Mouse (Mus musculus): ENCODE results near the gene Adgre5. TPM values are rescaled to one million over a fixed set of nuclear protein-coding genes. Genes with fewer than 3 reads are reported as not detected.

Gene Adgre5
- polyA plus RNA-seq, 1 experiment from 2014 or later = 39.5 TPM

DNA sequence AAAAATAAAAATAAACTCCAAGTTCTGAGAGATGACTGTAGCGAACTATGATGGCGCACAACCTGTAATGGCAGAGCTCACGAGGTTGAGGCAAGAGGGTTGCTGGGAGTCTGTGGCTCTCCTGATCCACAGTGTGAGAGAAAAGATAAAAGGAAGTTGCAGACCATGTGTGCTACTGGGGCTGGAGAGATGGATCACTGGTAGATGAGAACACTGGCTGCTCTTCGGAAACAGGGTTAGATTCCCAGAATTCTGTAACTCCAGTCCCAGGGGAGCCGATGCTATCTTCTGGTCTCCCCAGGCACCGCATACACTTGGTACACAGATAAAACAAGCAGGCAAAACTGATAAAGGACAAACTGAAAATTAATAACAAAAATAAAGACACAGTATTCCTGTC is 1.8 kb upstream of the Adgre5 start:
- no peaks in the 10 kb centered on the region for H3K36me3 ChIP-seq (ENCODE audit: control insufficient read depth, insufficient read depth)
- 86% methylated on average over 6 of the region's 6 CpGs for WGBS
- no peaks in the 10 kb centered on the region for H3K27me3 ChIP-seq (ENCODE audit: control insufficient read depth, insufficient read depth, low read length)
- peaks cover 40% of the 10 kb centered on the region for H3K4me1 ChIP-seq (ENCODE audit: control insufficient read depth, insufficient read depth, low read length)
- no peak overlapping the region for H3K27ac ChIP-seq (ENCODE audit: low read length)
- no peak overlapping the region for H3K9ac ChIP-seq (ENCODE audit: low read length)
- no peak overlapping the region for H3K4me3 ChIP-seq (ENCODE audit: low read length)
- H3K9me3 ChIP-seq (replicated peaks; ENCODE audit: control insufficient read depth, low read length) = no peaks in the 10 kb centered on the region
- no peak for ATAC-seq (replicated peaks; ENCODE audit: extremely low read depth, insufficient read depth, low FRiP score)
- H3K4me2 ChIP-seq (ENCODE audit: low read depth, low read length) = no peak overlapping the region

DNA sequence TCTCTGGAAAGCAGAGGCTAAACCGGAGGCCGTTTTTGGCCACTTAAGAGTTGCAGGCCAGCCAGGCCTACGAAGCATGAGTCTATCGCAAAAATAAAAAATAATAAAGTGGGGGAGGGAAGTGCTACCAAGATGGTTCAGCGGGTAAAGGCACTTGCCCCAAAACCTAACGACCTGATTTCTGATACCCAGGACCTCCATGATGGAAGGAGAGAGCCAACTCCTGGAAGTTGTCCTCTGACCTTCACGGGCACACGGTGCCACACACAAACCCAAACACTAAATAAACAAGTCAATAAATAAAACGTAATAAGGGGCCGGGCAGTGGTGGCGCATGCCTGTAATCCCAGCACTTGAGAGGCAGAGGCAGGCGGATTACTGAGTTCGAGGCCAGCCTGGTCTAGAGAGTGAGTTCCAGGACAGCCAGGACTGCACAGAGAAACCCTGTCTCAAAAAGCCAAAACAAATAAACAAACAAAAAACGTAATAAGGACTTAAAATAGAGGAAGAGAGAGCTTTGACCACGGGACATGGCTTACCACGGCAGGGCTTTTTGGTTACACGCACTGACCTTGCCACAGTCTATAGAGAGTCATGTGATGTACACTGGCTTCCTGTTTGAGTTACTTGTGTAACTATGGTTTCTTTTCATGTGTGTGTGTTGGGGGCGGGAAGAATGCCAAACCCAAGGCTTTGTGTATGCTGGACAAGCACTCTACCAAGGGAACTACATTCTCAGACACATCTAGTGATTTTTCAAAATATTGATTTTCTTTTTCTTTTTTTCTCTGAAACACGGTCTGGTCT is 926 bp upstream of the Adgre5 start:
- Histone ChIP-seq H3K4me3 (ENCODE audit: low read length) (peak overlapping the region; percentile 82), H3K9me3 (replicated peaks; ENCODE audit: control insufficient read depth, low read length) (peaks cover 3% of the 10 kb centered on the region; the same call in 1 of the 2 replicates), H3K36me3 (ENCODE audit: control insufficient read depth, insufficient read depth) (no peaks in the 10 kb centered on the region), H3K4me1 (ENCODE audit: control insufficient read depth, insufficient read depth, low read length) (peaks cover 40% of the 10 kb centered on the region), H3K9ac (ENCODE audit: low read length) (peak overlapping the region; percentile 96), H3K27ac (ENCODE audit: low read length) (peak overlapping the region; percentile 91), H3K4me2 (ENCODE audit: low read depth, low read length) (peak overlapping the region; percentile 97), H3K27me3 (ENCODE audit: control insufficient read depth, insufficient read depth, low read length) (no peaks in the 10 kb centered on the region)
- WGBS = 75% methylated on average over 19 of the region's 19 CpGs
- ATAC-seq (replicated peaks; ENCODE audit: extremely low read depth, insufficient read depth, low FRiP score) = no peak

DNA sequence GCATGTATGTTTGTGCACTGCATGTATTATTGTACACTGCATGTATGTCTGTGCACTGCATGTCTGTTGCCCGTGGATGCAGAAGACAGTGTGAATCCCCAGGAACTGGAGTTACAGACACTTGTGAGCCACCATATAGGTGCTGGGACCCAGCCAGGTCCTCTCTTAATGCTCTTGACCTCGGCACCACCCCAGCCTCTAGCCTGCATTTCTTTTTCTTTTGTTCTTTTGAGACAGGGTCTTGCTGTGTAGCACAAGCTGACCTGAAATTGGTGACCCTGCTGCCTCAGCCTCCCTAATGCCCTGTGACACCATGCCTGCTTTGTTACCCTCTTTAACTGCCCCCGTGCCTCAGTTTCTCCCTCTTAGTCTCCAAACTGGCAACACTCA is 545 bp downstream of the Adgre5 start:
- H3K36me3 ChIP-seq (ENCODE audit: control insufficient read depth, insufficient read depth) = no peaks in the 10 kb centered on the region
- peak overlapping the region; percentile 82 for H3K4me3 ChIP-seq (ENCODE audit: low read length)
- peak overlapping the region; percentile 96 for H3K9ac ChIP-seq (ENCODE audit: low read length)
- peaks cover 42% of the 10 kb centered on the region for H3K4me1 ChIP-seq (ENCODE audit: control insufficient read depth, insufficient read depth, low read length)
- H3K27ac ChIP-seq (ENCODE audit: low read length) = peak overlapping the region; percentile 91
- WGBS = 15% methylated on average over 3 of the region's 3 CpGs
- H3K9me3 ChIP-seq (replicated peaks; ENCODE audit: control insufficient read depth, low read length) = peaks cover 3% of the 10 kb centered on the region; the same call in 1 of the 2 replicates
- H3K27me3 ChIP-seq (ENCODE audit: control insufficient read depth, insufficient read depth, low read length) = no peaks in the 10 kb centered on the region
- peak overlapping the region; percentile 97 for H3K4me2 ChIP-seq (ENCODE audit: low read depth, low read length)
- no peak for ATAC-seq (replicated peaks; ENCODE audit: extremely low read depth, insufficient read depth, low FRiP score)

DNA sequence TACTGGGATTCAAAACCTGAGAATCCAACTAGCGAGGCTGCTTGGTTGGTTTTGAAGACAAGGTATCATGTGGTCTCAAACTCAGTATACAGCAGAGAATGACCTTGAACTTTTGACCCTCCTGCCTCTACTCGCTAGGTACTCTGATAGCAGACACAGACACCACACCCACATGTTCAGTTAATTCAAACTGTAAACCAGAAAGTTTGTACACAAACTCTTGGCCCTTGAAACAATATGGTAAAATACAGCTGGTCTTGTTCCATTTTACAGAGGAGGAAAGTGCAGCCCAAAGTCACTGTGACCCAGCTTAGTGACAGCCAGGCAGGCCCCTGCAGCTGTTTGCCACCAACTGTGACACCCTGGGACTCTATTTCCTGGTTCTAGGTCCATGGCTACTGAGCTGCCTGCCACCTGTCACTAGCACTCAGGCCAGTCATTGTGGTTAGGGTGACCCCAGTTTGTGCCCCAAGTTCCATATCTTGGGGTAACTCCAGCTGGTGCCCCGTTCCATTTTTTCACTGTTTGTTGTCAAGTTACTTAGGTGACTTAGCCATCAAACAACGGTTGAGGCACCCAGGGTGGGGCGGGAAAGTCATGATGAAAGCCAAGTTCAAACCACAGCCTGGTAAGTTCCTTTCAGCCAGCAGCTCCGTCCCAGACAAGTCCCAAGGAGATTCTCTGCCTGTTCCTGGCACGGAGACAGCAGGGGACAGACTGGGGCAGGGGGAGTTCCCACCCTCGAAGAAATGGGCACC is 1.2 kb downstream of the Adgre5 start:
- peaks cover 3% of the 10 kb centered on the region; the same call in 1 of the 2 replicates for H3K9me3 ChIP-seq (replicated peaks; ENCODE audit: control insufficient read depth, low read length)
- H3K4me2 ChIP-seq (ENCODE audit: low read depth, low read length) = peak overlapping the region; percentile 97
- ATAC-seq (replicated peaks; ENCODE audit: extremely low read depth, insufficient read depth, low FRiP score) = no peak
- H3K4me1 ChIP-seq (ENCODE audit: control insufficient read depth, insufficient read depth, low read length) = peaks cover 42% of the 10 kb centered on the region
- H3K27me3 ChIP-seq (ENCODE audit: control insufficient read depth, insufficient read depth, low read length) = no peaks in the 10 kb centered on the region
- H3K27ac ChIP-seq (ENCODE audit: low read length) = peak overlapping the region; percentile 91
- peak overlapping the region; percentile 82 for H3K4me3 ChIP-seq (ENCODE audit: low read length)
- 30% methylated on average over 8 of the region's 8 CpGs for WGBS
- no peaks in the 10 kb centered on the region for H3K36me3 ChIP-seq (ENCODE audit: control insufficient read depth, insufficient read depth)
- H3K9ac ChIP-seq (ENCODE audit: low read length) = peak overlapping the region; percentile 96

DNA sequence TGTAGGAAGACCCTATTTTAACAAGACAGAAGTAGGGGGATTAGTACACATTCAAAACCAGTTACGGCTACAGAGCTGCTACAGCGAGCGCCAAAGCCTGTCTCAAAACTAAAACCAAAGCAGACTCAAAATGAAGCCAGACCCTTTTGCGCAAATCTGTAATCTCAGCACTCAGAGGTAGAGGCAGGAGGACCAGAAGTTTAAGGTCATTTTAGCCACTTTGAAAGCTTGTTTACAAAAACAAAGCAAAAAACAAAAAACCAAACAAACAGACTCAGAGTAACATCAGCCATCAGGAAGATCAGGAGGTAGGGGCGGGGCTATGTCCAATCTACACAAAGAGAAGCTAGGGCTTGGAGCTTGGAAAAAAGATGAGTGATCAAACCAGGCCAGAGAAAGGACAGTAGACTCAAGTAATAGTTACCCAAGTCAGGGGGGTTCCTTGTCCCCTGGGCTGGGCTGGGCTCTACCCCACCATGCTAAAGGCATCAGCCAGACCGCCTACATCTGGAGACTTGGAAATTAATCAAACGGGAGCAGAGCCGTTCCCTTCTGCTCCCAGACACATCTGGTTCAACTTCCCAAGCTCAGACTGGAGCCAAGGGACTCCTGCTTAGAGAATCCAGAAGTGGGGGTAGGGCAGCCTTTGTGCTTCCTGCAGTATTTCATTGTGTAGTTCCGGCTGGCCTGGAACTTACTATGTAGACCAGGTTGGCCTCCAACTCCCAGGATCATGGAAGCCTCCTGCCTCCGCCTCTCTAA is 2.0 kb downstream of the Adgre5 start:
- Histone ChIP-seq H3K9me3 (replicated peaks; ENCODE audit: control insufficient read depth, low read length) (peaks cover 3% of the 10 kb centered on the region; the same call in 1 of the 2 replicates), H3K4me2 (ENCODE audit: low read depth, low read length) (peak overlapping the region; percentile 97), H3K27me3 (ENCODE audit: control insufficient read depth, insufficient read depth, low read length) (no peaks in the 10 kb centered on the region), H3K4me1 (ENCODE audit: control insufficient read depth, insufficient read depth, low read length) (peaks cover 42% of the 10 kb centered on the region), H3K27ac (ENCODE audit: low read length) (peak overlapping the region; percentile 91), H3K4me3 (ENCODE audit: low read length) (peak overlapping the region; percentile 82), H3K9ac (ENCODE audit: low read length) (peak overlapping the region; percentile 45), H3K36me3 (ENCODE audit: control insufficient read depth, insufficient read depth) (no peaks in the 10 kb centered on the region)
- 71% methylated on average over 10 of the region's 10 CpGs for WGBS
- no peak for ATAC-seq (replicated peaks; ENCODE audit: extremely low read depth, insufficient read depth, low FRiP score)

DNA sequence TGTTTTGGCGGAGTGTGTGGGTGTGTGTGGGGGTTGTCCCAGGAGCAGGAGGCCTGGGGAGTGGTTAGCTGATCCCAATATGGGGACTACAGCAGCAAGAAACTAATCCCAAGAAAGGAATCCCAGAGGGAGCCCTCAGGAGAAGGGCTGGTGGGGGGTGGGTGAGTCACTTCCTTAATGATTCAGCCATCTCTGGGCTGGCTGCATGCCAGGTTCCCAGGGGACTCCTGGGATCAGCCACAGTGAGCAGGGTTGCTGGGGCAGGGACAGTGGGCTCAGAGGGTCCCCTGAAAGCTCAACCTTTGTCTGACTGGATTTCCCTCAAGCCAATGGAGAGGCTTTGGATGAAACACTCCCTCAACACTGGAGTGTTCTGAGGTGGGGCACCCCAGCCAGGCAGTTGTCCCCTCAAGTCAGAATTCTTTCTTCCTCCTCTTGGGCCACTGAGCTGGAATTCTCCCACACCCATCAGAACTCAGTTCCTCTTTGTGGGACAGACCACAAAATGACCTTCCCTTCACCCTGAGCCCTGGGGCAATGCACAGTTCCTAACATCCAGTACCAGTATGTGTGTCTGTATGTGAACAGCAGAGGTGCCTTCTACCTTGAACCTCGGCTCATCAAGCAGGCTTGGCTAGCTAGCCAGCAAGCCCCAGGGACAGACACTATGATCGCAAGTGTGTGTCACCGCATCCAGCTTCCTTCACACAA is 3.1 kb downstream of the Adgre5 start:
- Histone ChIP-seq H3K9ac (ENCODE audit: low read length) (peak overlapping the region; percentile 3), H3K4me2 (ENCODE audit: low read depth, low read length) (peak overlapping the region; percentile 97), H3K27ac (ENCODE audit: low read length) (peak overlapping the region; percentile 91), H3K36me3 (ENCODE audit: control insufficient read depth, insufficient read depth) (peaks cover 5% of the 10 kb centered on the region; the same call in 1 of the 2 replicates), H3K4me1 (ENCODE audit: control insufficient read depth, insufficient read depth, low read length) (peaks cover 48% of the 10 kb centered on the region), H3K27me3 (ENCODE audit: control insufficient read depth, insufficient read depth, low read length) (no peaks in the 10 kb centered on the region), H3K4me3 (ENCODE audit: low read length) (peak overlapping the region; percentile 21), H3K9me3 (replicated peaks; ENCODE audit: control insufficient read depth, low read length) (peaks cover 3% of the 10 kb centered on the region; the same call in 1 of the 2 replicates)
- ATAC-seq (replicated peaks; ENCODE audit: extremely low read depth, insufficient read depth, low FRiP score) = 0 out of 2 replicates have a peak, but pooled peaks have one; percentile 7
- WGBS = 58% methylated on average over 4 of the region's 4 CpGs

DNA sequence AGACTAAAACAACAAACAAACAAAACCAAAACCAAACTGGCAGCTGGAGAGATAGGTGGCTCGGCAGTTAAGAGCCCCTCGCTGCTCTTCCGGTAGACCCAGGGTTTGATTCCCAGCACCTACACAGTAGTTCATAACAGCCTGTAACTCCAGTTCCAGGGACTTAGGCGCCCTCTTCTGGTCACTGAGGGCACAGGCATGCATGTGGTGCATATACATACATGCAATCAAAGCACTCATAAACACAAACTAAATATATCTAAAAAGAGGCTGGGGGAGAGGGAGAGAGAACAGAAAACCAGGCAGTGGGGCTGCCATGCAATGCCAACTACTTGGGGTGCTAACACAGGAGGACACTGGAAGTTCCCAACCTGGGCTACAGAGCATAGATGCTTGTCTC is 3.8 kb downstream of the Adgre5 start:
- no peak for ATAC-seq (replicated peaks; ENCODE audit: extremely low read depth, insufficient read depth, low FRiP score)
- peak overlapping the region; percentile 97 for H3K4me2 ChIP-seq (ENCODE audit: low read depth, low read length)
- no peak overlapping the region for H3K4me3 ChIP-seq (ENCODE audit: low read length)
- H3K36me3 ChIP-seq (ENCODE audit: control insufficient read depth, insufficient read depth) = peaks cover 5% of the 10 kb centered on the region; the same call in 1 of the 2 replicates
- H3K27ac ChIP-seq (ENCODE audit: low read length) = peak overlapping the region; percentile 33
- peaks cover 3% of the 10 kb centered on the region; the same call in 1 of the 2 replicates for H3K9me3 ChIP-seq (replicated peaks; ENCODE audit: control insufficient read depth, low read length)
- no peaks in the 10 kb centered on the region for H3K27me3 ChIP-seq (ENCODE audit: control insufficient read depth, insufficient read depth, low read length)
- peaks cover 49% of the 10 kb centered on the region for H3K4me1 ChIP-seq (ENCODE audit: control insufficient read depth, insufficient read depth, low read length)
- WGBS = 87% methylated on average over 4 of the region's 4 CpGs
- no peak overlapping the region for H3K9ac ChIP-seq (ENCODE audit: low read length)

DNA sequence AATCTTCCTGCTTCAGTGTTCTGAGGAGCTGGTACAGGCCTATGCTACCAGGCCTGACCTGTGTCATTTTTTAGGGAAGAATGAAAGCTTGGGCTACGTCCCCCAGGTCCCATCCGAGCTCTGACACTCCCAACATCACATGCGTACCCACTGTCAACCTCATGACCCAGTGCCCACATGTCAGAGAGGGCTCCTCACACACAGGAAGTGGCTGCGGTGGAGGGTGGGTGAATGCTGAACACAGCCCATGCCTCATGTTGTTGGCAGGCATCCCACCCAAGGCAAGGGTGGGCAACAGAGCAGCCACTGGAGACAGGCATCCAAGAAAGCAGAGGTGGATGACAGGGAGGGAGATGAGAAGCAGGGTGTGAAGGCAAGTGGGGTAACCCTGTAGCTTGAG is 4.4 kb downstream of the Adgre5 start:
- WGBS = 79% methylated on average over 4 of the region's 4 CpGs
- H3K27ac ChIP-seq (ENCODE audit: low read length) = no peak overlapping the region
- no peak for ATAC-seq (replicated peaks; ENCODE audit: extremely low read depth, insufficient read depth, low FRiP score)
- H3K4me3 ChIP-seq (ENCODE audit: low read length) = no peak overlapping the region
- peaks cover 45% of the 10 kb centered on the region for H3K4me1 ChIP-seq (ENCODE audit: control insufficient read depth, insufficient read depth, low read length)
- H3K27me3 ChIP-seq (ENCODE audit: control insufficient read depth, insufficient read depth, low read length) = no peaks in the 10 kb centered on the region
- no peak overlapping the region for H3K4me2 ChIP-seq (ENCODE audit: low read depth, low read length)
- H3K36me3 ChIP-seq (ENCODE audit: control insufficient read depth, insufficient read depth) = peaks cover 6% of the 10 kb centered on the region; the same call in 1 of the 2 replicates
- no peak overlapping the region for H3K9ac ChIP-seq (ENCODE audit: low read length)
- peaks cover 3% of the 10 kb centered on the region; the same call in 1 of the 2 replicates for H3K9me3 ChIP-seq (replicated peaks; ENCODE audit: control insufficient read depth, low read length)
